Mouse (Mus musculus): Measurements from ENCODE around the gene Krtap5-3.

- TF ChIP-seq CTCF (conservative IDR thresholded peaks at IDR 0.05; ENCODE audit: low read length) (no peak), POU5F1 (IDR thresholded peaks at IDR 0.05; ENCODE audit: borderline replicate concordance, low read length) (no peak), NANOG (IDR thresholded peaks at IDR 0.05; ENCODE audit: borderline replicate concordance, low read length) (no peak)
These were observed 2.4 kb upstream of the Krtap5-3 start for GRCm38 (mm10) chr7:142198748-142199147.

Data from E14TG2a.4 (cell line).